Mouse (Mus musculus) cerebellum, postnatal 36 days (tissue): Measurements from ENCODE around the gene Atp5s.

Experiments used
- DNase-seq, 2 experiments: peaks; one replicate each; pipeline ENCODE4 v3.0.0; 2021 to 2022; ENCODE audit warnings: mixed read lengths in 2 of 2

Gene Atp5s

GRCm38 (mm10) chr12:69733518-69733917 lies 8.8 kb downstream of the Atp5s start:
- DNase-seq, result no peak

- DNase-seq, result no peak
Measured at GRCm38 (mm10) chr12:69733923-69734322, 9.2 kb downstream of the Atp5s start.

GRCm38 (mm10) chr12:69741965-69742364 lies 17.2 kb downstream of the Atp5s start:
- no peak for DNase-seq

- no peak for DNase-seq
Measured at GRCm38 (mm10) chr12:69744138-69744537, 19.4 kb downstream of the Atp5s start.

GRCm38 (mm10) chr12:69751864-69752341 lies 27.2 kb downstream of the Atp5s start:
- no peak for DNase-seq

- DNase-seq, result no peak
Measured at GRCm38 (mm10) chr12:69753936-69754335, 29.2 kb downstream of the Atp5s start.

GRCm38 (mm10) chr12:69756015-69756414 lies 31.3 kb downstream of the Atp5s start:
- no peak for DNase-seq

- peak; percentile 85 to 87 for DNase-seq
Measured at GRCm38 (mm10) chr12:69757418-69758141, 32.8 kb downstream of the Atp5s start.

GRCm38 (mm10) chr12:69758221-69759185 lies 33.8 kb downstream of the Atp5s start:
- DNase-seq, result no peak

GRCm38 (mm10) chr12:69759267-69759885 lies 34.6 kb downstream of the Atp5s start:
- no peak for DNase-seq

- no peak for DNase-seq
Measured at GRCm38 (mm10) chr12:69760014-69760413, 35.3 kb downstream of the Atp5s start.

GRCm38 (mm10) chr12:69760743-69761406 lies 36.1 kb downstream of the Atp5s start:
- DNase-seq, result no peak

- DNase-seq, result no peak
Measured at GRCm38 (mm10) chr12:69761603-69762002, 36.9 kb downstream of the Atp5s start.

GRCm38 (mm10) chr12:69765543-69765942 lies 40.8 kb downstream of the Atp5s start:
- no peak for DNase-seq

- DNase-seq, result no peak
Measured at GRCm38 (mm10) chr12:69766185-69766904, 41.6 kb downstream of the Atp5s start.

- DNase-seq, result no peak
Measured at GRCm38 (mm10) chr12:69767476-69768258, 42.9 kb downstream of the Atp5s start.

- no peak for DNase-seq
Measured at GRCm38 (mm10) chr12:69768841-69769240, 44.1 kb downstream of the Atp5s start.

GRCm38 (mm10) chr12:69776607-69777340 lies 52.0 kb downstream of the Atp5s start:
- no peak for DNase-seq

GRCm38 (mm10) chr12:69777341-69777730 lies 52.6 kb downstream of the Atp5s start:
- DNase-seq, result no peak

GRCm38 (mm10) chr12:69777957-69778356 lies 53.2 kb downstream of the Atp5s start:
- no peak for DNase-seq
